Mouse (Mus musculus): Measurements from ENCODE around the gene Flt4.

Gene Flt4

DNA sequence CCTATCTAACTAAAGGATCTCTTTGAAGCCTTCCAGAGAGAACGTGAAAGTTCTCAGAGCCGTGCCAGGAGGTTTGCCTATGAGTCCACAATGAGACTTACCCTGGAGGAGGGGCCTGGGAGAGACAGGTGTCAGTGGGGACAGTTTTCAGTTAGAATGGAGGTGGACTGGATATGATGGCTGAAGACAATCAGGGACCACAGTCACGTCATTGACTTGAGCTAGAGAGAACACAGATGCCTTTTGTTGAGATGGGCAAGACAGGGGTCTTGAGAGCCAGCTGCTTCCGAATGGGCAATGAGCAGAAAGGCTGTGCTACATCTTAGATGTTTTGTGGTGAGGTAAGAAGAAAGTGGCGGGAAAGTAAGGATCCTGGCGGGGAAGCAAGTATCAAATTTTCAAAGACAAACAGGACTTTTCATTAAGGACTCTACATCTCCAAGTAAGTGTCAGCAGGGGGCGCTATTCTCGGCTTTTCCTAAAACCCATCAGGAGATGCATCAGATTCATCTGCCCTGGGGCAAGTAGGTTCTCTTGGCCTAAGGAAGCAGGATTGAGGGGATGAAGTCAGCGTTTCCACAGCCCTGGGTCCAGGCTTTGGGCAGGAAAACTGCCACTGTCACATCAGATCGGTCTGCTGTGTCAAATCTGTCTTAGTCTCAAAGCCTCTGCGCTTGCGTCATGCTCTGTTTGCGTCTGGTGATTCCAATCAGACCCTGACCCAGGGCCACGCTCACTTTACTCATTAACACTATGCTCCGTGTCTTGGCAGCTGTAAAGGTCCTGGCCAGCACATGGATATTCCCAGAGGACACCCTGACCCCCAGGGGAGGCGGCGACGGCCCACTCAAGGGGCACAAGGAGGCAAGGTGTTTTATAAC is 41.3 kb downstream of the Flt4 start:
- DNase-seq (ENCODE audit: low read depth, low spot score), result peak; percentile 67

DNA sequence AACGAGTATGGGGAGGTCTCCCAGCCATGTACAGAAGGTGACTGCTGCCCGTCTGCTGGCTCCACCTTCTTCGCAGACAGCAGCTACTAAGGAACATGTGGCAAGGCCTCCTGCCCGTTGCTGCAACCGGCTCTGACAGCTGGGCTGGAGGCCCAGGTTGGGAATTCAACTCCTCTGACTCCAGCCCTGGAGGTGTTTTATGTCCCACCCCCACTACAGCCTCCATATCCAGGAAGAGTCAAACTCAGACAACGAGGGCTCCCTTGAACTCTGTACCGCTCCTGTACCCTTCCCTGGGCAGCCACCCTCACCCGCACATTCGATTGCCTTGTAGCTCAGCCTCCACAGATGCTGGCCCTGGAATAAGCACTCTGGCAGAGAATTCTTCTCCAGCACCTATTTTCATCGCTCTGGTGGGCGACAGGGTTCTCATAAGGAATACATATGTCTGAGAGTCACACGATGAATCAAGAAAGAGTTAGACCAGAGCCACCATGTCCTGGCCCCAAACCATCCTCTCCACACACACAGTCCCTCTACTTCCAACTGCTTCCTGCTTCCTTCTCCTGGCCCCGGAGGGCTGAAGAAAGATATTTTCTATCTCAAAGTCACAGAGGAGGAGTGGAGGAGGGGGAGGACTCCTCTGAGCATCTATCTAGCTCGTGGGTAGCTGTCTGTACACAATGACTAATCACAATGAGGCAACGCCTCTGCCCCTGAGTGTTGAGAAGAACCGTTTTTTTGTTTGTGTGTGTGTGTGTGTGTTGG is 42.1 kb downstream of the Flt4 start:
- DNase-seq (ENCODE audit: low read depth, low spot score), result no peak

DNA sequence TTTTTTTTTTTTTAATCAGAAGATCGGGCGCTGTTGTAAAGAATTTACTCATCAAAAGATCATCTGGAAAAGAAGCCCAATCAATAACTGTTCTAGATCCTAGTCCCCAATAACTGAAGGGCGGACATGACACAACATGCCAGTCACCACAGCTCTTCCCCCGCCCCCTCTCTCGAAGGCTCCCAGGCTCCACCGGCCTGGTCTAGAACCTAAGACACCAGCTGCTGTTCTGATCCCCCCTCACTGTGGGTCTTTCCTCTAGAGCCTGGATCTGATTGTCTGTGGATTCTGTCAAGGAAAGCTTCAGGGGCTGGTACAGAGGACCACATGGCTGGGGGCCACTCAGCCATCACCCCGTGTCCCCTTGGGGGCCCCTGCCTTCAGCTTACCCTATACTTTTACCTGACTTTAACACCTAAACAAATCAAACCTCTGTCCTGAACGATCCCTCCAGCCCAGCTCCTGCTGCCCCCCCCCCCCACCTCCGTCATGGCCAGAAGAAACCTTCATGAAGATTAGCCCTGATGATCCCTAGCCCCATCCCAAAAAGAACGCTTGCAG is 42.8 kb downstream of the Flt4 start:
- DNase-seq (ENCODE audit: low read depth, low spot score), result no peak

DNA sequence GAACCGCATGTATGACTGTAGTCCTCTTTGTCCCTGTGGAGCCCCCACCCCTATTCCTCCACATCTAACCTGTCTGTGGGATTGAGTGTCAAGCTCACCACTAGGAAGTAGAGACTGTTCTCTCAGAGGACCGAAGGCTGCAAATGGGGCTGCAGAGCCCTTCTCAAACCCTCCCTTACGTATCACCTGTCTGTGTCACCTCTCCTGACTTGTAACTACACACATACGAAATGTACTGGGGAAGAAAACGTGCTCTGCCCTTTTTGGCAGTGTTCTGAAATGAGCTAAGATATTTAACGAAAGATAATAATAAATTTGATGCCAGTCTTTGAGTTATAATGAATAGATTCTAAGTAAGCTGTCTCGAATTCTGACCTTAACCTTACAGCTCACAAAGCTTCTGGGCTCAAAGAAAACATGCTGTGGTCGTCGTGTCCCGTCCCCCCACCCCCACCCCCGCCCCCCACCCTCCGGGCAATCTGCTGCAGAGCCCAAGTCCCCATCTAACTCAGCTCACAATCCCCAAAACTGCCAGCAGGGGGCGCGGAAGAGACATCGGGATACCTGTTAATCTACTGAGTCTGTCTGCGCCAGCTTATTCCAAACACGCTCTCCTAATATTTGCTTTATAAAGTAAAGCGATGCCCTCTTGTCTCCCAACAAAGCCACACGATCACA is 43.5 kb downstream of the Flt4 start:
- peak; percentile 84 for DNase-seq (ENCODE audit: low read depth, low spot score)

DNA sequence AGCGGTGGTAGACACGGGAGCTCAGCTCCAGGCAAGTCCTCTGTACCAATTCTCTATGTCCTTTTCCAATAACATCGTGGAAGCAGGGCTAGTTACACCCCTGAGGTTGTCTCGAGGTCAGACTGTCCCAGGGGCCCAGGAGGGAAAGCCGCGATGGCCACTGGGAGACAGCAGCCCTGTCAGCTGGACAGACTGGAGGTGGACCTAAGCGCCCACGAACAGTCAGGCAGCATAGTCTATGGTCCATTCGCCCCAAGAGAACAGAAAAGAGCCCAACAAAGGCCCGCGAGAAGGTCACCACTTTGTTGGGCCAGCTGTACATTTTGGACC is 44.0 kb downstream of the Flt4 start:
- DNase-seq (ENCODE audit: low read depth, low spot score), result no peak

DNA sequence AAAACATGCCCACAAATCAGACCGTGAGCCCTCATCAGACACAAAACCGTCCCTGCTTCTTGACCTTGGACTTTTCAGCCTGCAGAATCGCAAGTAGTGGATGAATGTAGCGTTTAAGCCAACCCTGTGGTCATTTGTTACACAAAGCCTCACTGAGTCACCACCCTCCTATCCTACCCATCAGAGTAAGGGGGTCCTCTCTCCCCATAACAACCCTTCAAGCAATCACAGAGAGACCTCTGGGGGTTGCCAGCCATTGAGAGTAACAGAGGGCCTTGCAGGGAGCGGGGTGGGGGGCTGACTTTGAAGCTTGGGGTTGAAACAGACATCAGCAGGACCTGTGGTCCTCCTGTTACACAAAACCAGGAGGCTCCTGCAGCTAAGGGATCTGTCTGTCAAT is 45.6 kb downstream of the Flt4 start:
- DNase-seq (ENCODE audit: low read depth, low spot score), result no peak

DNA sequence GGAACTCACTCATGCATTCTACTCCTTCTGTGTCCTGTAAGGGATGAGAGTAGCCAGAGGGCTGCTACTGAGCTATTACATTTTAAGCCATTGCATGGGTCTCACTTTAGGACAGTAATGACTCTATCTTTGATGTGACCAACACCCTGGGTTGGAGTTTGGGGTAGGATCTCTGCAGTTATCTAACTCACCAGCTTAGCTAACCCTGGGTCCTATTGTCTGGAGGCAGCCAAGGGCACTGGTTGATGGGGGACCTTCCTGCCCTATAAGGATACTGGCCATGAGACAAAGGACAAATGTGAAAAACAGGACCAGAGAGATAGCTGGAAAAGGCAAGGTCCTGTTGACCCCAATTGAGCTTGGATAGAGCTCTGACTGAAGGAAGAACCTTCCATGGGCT is 46.4 kb downstream of the Flt4 start:
- no peak for DNase-seq (ENCODE audit: low read depth, low spot score)

DNA sequence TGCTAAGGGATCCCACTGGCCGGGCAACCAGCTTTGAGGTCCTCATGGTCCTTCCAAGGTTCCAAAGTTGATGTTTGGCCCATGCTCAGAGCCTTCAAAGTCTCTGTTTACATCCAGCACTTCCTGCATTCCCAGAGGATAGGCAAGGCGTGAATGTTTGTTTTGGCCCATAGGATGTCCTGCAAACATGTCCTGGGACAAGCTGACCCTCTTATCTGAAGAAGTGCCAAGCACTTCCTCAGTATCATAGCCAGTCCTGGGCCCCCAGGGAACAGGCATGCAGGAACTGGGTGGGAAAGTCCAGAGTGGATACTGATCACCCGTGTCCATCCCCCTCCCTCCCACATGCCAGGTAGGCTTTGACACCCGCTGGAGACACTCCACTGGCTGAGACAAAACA is 49.0 kb downstream of the Flt4 start:
- DNase-seq (ENCODE audit: low read depth, low spot score), result no peak

DNA sequence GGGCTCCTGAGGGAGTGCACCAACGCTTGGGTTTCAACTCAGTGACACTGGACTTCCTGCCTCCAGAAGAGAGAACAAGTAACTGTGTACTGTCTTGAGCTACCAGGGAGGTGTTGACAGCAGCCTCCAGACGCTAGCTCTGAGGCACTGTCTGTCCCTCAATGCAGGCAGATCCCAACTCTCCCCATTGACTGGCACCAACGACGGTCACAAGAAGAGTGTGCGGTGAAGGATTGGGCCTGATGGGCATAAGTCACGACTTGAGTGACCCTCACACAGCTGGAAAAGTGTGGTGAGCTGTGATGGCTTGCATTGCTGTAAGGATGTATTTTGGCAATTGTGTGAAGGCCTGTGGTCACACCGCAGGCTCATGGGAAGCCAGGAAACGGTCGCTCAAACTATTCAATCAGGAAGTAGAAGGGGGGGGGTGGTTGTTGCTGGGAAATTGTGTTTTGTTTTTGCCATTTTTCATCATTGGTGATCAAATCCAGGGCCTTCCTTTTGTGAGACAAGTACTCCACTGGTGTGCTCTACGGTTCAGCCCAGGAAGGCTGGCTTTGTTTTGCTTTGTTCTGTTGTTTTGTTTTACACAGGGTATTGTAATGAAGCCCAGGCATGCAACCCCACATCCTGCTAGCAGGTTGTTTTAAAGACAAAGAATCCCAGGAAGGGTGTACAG is 49.9 kb downstream of the Flt4 start:
- no peak for DNase-seq (ENCODE audit: low read depth, low spot score)

DNA sequence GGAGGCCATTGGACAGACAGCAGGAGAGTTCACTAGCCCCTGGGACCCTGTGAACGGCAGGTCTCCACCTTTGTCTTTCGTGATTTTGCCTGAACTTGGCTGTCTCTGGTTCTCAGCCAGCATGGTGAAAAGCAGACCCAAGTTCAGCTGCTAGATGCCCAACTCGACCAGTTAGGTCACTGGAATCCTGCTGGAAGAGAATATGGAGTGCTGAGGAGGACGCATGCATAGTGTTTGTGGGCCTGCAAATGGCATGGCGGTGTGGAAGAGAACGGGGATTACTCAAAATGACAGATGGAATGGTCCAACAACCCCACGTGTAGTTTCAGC is 50.4 kb downstream of the Flt4 start:
- no peak for DNase-seq (ENCODE audit: low read depth, low spot score)

DNA sequence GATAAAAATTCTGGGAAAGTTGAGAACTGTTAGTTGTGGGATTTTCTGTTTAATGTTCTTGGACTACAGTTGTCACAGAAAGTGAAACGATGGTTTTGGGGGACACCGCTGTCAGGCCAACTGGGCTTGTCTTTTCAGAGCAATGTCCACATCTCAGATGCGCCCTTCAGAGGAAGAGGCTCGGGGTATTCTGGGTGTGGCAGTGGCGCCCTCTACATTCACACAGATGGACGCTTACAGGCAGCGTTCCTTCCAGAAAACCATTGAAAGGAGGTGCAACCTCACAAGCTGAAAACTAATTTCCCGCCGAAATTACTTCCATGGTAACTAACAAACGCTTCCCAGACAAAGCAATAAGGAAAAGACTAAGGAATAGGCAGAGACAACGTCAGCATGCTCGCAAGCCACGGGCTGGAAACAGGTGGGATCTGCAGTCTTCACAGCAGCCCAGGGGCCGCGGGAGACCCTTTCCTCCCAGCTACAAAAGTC is 53.3 kb downstream of the Flt4 start:
- DNase-seq (ENCODE audit: low read depth, low spot score), result no peak

DNA sequence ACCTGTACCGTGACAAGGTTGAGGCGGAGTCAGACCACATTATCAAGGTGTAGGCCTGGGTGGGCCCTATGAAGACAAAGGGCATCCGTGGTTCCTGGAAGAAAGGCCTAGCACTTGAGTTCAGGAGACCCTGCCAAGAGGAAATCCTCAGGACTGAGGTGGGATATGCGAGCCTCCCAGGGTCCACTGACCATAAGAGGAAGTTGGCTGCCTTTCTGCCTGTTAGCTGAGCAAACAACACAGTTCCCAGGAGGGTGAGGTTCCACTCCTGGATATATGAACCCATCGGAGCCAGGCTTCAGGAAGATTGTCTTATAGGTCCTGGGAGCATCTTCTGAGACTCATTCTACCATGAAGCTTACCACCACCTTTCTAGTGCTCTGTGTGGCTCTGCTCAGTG is 54.2 kb downstream of the Flt4 start, which contains the start of gene Scgb3a1:
TSS of gene Scgb3a1 (plus strand) at position 301 of the 400 bp plus-strand sequence.
- no peak for DNase-seq (ENCODE audit: low read depth, low spot score)

DNA sequence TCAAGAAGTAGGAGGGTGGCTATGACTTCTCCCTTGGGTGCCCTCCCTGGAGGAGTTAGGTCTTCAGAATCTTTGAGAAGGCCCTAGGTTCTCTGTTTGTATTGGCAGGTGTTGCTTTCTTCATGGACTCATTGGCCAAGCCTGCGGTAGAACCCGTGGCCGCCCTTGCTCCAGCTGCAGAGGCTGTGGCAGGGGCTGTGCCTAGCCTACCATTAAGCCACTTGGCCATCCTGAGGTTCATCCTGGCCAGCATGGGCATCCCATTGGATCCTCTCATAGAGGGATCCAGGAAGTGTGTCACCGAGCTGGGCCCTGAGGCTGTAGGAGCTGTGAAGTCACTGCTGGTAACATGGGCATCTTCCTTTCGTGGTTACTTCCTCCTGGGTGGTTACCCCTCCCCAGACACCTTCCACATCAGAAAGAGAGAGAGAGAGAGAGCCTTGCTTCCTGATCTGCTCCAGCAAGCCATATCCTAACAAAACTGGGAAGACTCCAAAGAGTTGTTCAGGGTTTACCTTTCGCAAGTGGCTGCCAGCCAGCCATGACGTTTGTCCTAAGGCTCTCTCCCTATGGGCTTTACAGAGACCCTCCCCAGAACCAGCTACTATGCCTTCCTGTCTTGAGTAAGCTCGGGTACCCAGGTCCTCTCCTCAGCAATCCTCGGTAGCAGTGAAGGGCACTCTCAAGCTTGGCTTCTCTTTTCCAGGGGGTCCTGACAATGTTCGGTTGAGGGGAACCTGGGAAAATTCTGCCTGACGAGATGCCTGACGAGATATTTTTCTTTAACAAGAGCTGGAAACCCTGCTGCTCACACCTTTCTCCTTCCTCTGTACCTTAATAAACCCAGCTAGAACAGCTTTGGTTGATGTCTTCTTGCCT is 55.4 kb downstream of the Flt4 start:
- DNase-seq (ENCODE audit: low read depth, low spot score), result no peak

DNA sequence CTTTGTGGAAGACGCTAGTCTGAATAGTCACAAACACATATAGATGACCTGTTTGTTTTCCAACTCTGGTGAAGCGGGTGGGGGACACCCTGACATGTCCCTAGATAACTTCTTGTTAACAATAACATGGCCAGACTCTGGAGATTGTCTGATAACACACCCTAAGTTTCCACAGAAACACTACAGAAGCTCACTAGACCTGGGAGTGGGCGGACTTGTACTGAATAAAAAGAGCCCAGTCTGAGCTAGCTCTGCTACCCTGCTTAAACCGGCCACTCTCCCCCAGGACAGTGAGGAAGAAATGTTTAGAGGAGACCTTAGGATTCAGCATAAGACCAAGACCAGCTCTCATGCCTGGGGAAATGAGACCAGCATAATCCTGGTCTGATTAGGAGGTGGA is 56.4 kb downstream of the Flt4 start:
- no peak for DNase-seq (ENCODE audit: low read depth, low spot score)

DNA sequence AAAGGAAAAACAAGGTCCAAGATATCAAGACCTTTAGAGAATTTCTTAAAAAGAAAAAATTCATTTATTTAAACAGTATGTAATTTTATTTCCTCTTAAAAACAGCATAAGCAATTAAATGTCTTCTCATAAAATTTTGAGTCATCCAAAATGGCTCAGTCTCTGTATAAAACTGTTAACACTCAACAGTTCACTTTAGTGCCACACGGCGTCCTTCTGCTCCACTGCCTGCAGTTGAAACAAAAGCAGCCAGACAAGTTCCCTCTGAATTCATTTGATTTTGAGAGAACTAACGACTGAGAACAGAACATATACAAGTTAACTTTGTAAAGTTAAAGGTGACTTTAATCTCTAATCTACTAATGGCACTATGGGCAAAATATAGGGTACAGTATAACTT is 64.4 kb downstream of the Flt4 start:
- DNase-seq (ENCODE audit: low read depth, low spot score), result no peak

DNA sequence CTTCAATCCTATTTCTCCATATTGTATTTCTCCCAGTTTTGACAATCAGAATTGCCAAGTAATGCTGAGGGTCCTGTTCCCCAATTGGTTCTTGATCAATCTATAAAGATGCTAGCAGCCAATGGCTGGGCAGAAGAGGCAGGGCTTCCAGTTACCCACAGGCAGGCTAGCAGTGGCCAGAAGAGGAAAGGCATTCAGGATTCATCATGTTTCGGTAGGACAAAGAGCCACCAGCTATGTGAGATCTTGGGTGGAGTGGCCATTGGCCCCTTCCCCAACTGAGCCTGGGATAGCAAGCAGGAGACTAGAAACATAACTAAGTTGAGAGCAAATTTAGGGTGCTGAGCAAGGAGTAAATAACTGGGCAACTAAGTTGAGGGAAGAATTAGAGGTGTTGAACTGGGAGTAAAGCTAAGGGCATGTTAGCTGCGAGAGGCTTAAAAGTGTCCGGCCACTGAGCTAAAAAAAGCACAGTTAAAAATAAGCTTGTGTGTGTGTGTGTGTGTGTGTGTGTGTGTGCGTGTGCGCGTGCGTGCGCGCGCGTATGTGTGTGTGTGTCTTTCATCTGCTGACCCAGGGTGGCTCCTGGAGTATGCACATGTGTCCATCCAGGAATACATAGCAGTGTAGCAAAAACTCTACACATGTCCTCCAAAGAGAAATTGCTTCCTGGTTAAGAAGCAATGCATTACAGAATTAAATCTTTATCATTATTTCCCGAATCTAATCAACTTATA is 75.3 kb downstream of the Flt4 start:
- no peak for DNase-seq (ENCODE audit: low read depth, low spot score)

DNA sequence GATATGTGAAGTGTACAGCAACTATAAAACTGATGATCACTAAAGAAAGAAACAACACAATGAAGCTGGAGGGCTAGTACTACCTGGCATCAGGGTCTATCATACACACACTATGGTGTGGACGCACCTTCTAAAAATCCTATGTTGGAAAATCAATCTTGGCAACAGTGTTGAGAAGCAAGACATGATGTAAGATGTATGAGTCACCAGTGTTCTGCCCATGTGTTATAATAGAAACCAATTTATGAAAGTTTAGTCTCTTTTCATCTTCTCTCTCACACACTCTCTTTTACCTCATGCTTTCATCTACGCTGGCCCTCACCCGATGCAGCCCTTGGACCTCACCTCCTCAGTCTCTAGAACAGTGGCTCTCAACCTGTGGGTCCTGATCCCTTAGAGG is 86.0 kb downstream of the Flt4 start:
- DNase-seq (ENCODE audit: low read depth, low spot score), result no peak

DNA sequence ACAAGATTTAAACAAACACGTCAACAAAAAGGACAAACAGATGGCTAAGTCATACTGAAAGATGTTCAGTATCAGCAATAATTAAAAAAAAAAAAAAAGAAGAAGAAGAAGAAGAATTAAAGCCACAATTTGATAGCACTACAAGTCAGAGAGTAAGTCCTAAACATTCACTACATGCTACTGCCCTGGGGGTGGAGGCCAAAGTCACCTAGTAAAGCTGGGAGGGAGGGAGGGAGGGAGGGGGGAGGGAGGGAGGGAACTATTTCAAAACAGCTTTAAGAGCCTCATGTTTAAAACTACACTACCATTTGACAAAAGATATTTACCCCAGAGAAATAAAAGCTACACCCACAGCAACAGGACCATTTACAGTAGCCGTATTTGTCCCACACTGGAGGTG is 86.6 kb downstream of the Flt4 start:
- DNase-seq (ENCODE audit: low read depth, low spot score), result no peak

DNA sequence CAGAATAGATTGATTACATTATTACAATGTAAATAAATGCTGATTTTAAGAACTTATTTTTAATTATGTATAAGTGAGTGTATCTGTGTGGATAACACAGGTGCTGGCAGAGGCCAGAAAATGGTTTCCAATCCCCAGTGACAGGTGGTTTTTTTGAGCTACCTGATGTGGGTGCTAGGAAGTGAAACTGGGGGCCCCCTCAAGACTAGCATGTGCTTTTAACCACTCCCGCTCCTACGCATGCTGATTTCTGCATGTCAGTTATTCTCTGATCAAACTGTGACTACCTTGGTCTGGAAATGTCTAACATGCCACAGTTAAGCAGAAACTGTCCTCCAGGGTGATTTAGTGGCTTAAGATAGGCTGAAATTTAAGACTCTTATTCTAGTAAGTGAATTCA is 87.4 kb downstream of the Flt4 start:
- DNase-seq (ENCODE audit: low read depth, low spot score), result no peak

DNA sequence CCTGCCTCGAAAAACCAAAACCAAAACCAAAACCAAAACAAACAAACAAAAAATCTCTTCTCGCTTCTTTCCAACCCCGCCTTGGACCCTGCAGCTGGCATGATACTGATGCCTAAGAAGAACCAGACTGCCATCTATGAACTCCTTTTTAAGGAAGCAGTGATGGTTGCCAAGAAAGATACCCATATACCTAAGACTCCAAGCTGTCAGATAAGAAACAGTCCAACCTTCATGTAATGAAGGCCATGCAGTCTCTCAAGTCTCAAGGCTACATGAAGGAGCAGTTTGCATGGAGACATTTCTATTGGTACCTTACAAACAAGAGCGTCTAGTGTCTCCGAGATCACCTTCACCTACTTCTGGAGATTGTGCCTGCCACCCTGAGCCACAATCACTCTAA is 88.7 kb downstream of the Flt4 start:
- no peak for DNase-seq (ENCODE audit: low read depth, low spot score)

All from mesoderm, embryonic 11.5 days (tissue).